Mouse (Mus musculus): ENCODE measurements around the gene Rnf216. TPM values are rescaled to one million over a fixed set of nuclear protein-coding genes. Genes with fewer than 3 reads are reported as not detected.
A peak's percentile ranks its signal among the peaks of the same experiment; 100 is the strongest.

Rnf216 gene
- polyA plus RNA-seq, 1 experiment from 2014 or later: 34.9 TPM

DNA sequence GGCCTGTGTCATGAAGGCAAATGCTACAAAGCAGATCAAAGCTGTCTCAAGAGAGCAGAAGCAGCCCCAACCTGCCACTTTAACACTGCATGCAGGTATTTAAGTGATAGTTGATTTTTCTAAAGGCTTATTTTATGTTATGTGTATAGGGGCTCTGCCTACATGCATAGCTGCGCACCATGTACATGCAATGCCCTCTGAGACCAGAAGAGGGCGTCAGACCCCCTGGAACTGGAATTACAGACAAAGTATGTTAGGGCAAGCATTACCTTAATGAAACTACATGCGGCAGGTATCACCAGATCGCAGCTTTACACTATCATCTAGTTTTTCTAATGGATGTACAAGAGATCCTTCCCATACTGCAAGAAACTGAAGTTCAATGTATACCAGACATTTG lies 27.9 kb downstream of the Rnf216 start:
- Histone ChIP-seq H3K4me1 (replicated peaks) (no peaks in the 10 kb centered on the region), H3K27ac (no peak overlapping the region), H3K9ac (no peak overlapping the region), H3K4me2 (replicated peaks) (no peak overlapping the region), H3K27me3 (replicated peaks) (no peaks in the 10 kb centered on the region), H3K4me3 (replicated peaks) (no peak overlapping the region), H3K9me3 (no peaks in the 10 kb centered on the region), H3K36me3 (peaks cover 32% of the 10 kb centered on the region)
- ATAC-seq: no peak
- 68% methylated on average over 4 of the region's 4 CpGs for WGBS

- H3K36me3 ChIP-seq: peaks cover 47% of the 10 kb centered on the region
- H3K27ac ChIP-seq: no peak overlapping the region
- H3K9me3 ChIP-seq: no peaks in the 10 kb centered on the region
- no peaks in the 10 kb centered on the region for H3K4me1 ChIP-seq (replicated peaks)
- 94% methylated on average over 1 of the region's 1 CpGs for WGBS
- no peak overlapping the region for H3K4me3 ChIP-seq (replicated peaks)
- H3K9ac ChIP-seq: no peak overlapping the region
- no peak for ATAC-seq
- H3K27me3 ChIP-seq (replicated peaks): no peaks in the 10 kb centered on the region
- H3K4me2 ChIP-seq (replicated peaks): no peak overlapping the region
These were observed 33.0 kb downstream of the Rnf216 start for GRCm38 (mm10) chr5:143079806-143080205.

GRCm38 (mm10) chr5:143076603-143077143 lies 36.1 kb downstream of the Rnf216 start:
- Histone ChIP-seq H3K9me3 (no peaks in the 10 kb centered on the region), H3K27me3 (replicated peaks) (no peaks in the 10 kb centered on the region), H3K4me2 (replicated peaks) (no peak overlapping the region), H3K4me1 (replicated peaks) (no peaks in the 10 kb centered on the region), H3K27ac (no peak overlapping the region), H3K4me3 (replicated peaks) (no peak overlapping the region), H3K36me3 (peaks cover 36% of the 10 kb centered on the region), H3K9ac (no peak overlapping the region)
- 97% methylated on average over 3 of the region's 3 CpGs for WGBS
- ATAC-seq: no peak

DNA sequence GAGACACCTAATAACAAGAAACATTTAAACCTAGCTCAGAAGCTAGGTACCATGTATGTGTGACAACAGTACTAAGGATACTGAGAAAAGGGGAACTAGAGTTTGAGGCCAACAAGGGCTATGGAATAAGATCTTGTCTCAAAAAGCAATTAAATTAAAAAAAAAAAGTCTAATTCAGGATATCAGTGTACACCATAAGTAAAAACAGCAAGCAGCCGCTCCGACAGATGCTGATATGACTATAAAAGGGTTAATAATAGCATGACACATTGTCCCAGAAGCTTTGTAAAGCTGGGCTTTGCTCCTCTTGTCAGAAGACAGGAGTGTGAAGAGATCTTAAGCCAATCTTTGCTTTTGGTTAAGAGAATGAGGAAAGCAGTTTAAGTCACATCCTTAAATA lies 36.8 kb downstream of the Rnf216 start:
- Histone ChIP-seq H3K27me3 (replicated peaks) (no peaks in the 10 kb centered on the region), H3K27ac (no peak overlapping the region), H3K36me3 (peaks cover 33% of the 10 kb centered on the region), H3K9me3 (no peaks in the 10 kb centered on the region), H3K4me2 (replicated peaks) (no peak overlapping the region), H3K4me1 (replicated peaks) (no peaks in the 10 kb centered on the region), H3K9ac (no peak overlapping the region), H3K4me3 (replicated peaks) (no peak overlapping the region)
- WGBS: 93% methylated on average over 2 of the region's 2 CpGs
- no peak for ATAC-seq

DNA sequence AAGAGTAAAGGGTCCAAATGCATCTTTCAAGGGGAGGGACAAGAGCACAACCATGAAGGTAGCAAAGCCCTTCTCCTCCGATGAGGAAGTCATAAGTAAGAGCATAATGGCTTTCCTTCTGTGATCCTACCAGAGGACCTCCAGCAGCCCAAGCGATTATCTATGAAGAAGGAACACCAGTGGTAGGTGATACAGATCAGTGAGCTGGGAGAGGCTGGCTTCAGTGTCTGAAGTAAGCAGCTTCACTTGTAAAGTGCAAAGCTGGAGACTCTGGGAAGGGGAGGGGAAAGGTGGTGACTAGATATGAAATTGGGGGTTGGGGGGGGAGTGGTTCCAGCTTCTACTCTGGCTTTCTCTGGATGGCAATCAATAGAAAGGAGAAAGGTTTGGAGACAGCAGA lies 43.7 kb downstream of the Rnf216 start:
- H3K9ac ChIP-seq: no peak overlapping the region
- H3K4me1 ChIP-seq (replicated peaks): no peaks in the 10 kb centered on the region
- H3K27me3 ChIP-seq (replicated peaks): no peaks in the 10 kb centered on the region
- no peak overlapping the region for H3K4me3 ChIP-seq (replicated peaks)
- no peak overlapping the region for H3K4me2 ChIP-seq (replicated peaks)
- H3K9me3 ChIP-seq: no peaks in the 10 kb centered on the region
- ATAC-seq: no peak
- WGBS: 94% methylated on average over 2 of the region's 2 CpGs
- peaks cover 14% of the 10 kb centered on the region for H3K36me3 ChIP-seq
- no peak overlapping the region for H3K27ac ChIP-seq

- Histone ChIP-seq H3K4me2 (replicated peaks) (no peak overlapping the region), H3K27ac (no peak overlapping the region), H3K9me3 (no peaks in the 10 kb centered on the region), H3K27me3 (replicated peaks) (no peaks in the 10 kb centered on the region), H3K4me3 (replicated peaks) (no peak overlapping the region), H3K9ac (no peak overlapping the region), H3K36me3 (peaks cover 18% of the 10 kb centered on the region), H3K4me1 (replicated peaks) (no peaks in the 10 kb centered on the region)
- 92% methylated on average over 3 of the region's 3 CpGs for WGBS
- ATAC-seq: no peak
These were observed 44.4 kb downstream of the Rnf216 start for GRCm38 (mm10) chr5:143068382-143068781.

GRCm38 (mm10) chr5:143066551-143066958 lies 46.2 kb downstream of the Rnf216 start:
- peaks cover 21% of the 10 kb centered on the region for H3K36me3 ChIP-seq
- H3K4me3 ChIP-seq (replicated peaks): no peak overlapping the region
- WGBS: 0% methylated on average over 1 of the region's 1 CpGs
- no peak overlapping the region for H3K27ac ChIP-seq
- no peak overlapping the region for H3K9ac ChIP-seq
- H3K4me2 ChIP-seq (replicated peaks): no peak overlapping the region
- no peaks in the 10 kb centered on the region for H3K9me3 ChIP-seq
- peak; percentile 47; the same call in 1 of the 2 replicates for ATAC-seq
- H3K4me1 ChIP-seq (replicated peaks): no peaks in the 10 kb centered on the region
- no peaks in the 10 kb centered on the region for H3K27me3 ChIP-seq (replicated peaks)

GRCm38 (mm10) chr5:143066096-143066495 lies 46.7 kb downstream of the Rnf216 start:
- Histone ChIP-seq H3K4me3 (replicated peaks) (no peak overlapping the region), H3K9me3 (no peaks in the 10 kb centered on the region), H3K27ac (no peak overlapping the region), H3K36me3 (peaks cover 21% of the 10 kb centered on the region), H3K4me1 (replicated peaks) (peaks cover 2% of the 10 kb centered on the region; the same call in 1 of the 2 replicates), H3K27me3 (replicated peaks) (no peaks in the 10 kb centered on the region), H3K4me2 (replicated peaks) (no peak overlapping the region), H3K9ac (no peak overlapping the region)
- WGBS: 94% methylated on average over 1 of the region's 1 CpGs
- ATAC-seq: no peak

- WGBS: 86% methylated on average over 2 of the region's 2 CpGs
- no peak overlapping the region for H3K4me3 ChIP-seq (replicated peaks)
- no peaks in the 10 kb centered on the region for H3K27me3 ChIP-seq (replicated peaks)
- no peak overlapping the region for H3K9ac ChIP-seq
- H3K4me1 ChIP-seq (replicated peaks): peaks cover 3% of the 10 kb centered on the region; the same call in 1 of the 2 replicates
- H3K4me2 ChIP-seq (replicated peaks): no peak overlapping the region
- no peak overlapping the region for H3K27ac ChIP-seq
- H3K36me3 ChIP-seq: peaks cover 22% of the 10 kb centered on the region
- H3K9me3 ChIP-seq: no peaks in the 10 kb centered on the region
- ATAC-seq: no peak
These were observed 47.6 kb downstream of the Rnf216 start for GRCm38 (mm10) chr5:143065230-143065629.

GRCm38 (mm10) chr5:143062251-143062650 lies 50.5 kb downstream of the Rnf216 start:
- Histone ChIP-seq H3K27me3 (replicated peaks) (no peaks in the 10 kb centered on the region), H3K9me3 (no peaks in the 10 kb centered on the region), H3K36me3 (peaks cover 15% of the 10 kb centered on the region), H3K27ac (no peak overlapping the region), H3K4me3 (replicated peaks) (no peak overlapping the region), H3K9ac (no peak overlapping the region), H3K4me1 (replicated peaks) (peaks cover 22% of the 10 kb centered on the region), H3K4me2 (replicated peaks) (no peak overlapping the region)
- no peak for ATAC-seq
- WGBS: 87% methylated on average over 3 of the region's 3 CpGs

DNA sequence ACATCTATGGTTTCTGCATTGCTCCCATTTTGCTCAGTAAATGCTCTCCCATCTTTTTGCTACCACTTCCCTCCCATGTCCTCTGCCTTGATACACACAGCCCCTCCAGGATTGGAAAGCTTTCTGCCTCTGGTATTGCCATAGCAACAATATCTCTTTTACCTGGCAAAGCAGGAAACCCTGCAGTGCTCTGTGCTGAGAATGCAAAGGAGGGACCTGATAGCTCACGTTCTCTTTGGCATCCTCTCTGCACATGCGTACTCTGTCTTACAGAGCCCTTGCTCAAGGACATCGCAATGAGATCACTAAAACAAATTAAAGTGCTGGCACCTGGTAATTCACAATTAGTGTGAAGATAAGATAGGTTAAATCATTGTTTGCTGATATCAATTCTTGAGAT lies 51.3 kb downstream of the Rnf216 start:
- Histone ChIP-seq H3K4me2 (replicated peaks) (no peak overlapping the region), H3K27me3 (replicated peaks) (no peaks in the 10 kb centered on the region), H3K9me3 (no peaks in the 10 kb centered on the region), H3K27ac (no peak overlapping the region), H3K9ac (no peak overlapping the region), H3K4me3 (replicated peaks) (no peak overlapping the region), H3K4me1 (replicated peaks) (peaks cover 22% of the 10 kb centered on the region), H3K36me3 (peaks cover 15% of the 10 kb centered on the region)
- 65% methylated on average over 3 of the region's 3 CpGs for WGBS
- no peak for ATAC-seq

GRCm38 (mm10) chr5:143060774-143061385 lies 51.9 kb downstream of the Rnf216 start:
- H3K9ac ChIP-seq: no peak overlapping the region
- peak; percentile 26 for ATAC-seq
- H3K4me3 ChIP-seq (replicated peaks): no peak overlapping the region
- H3K27me3 ChIP-seq (replicated peaks): no peaks in the 10 kb centered on the region
- 31% methylated on average over 2 of the region's 2 CpGs for WGBS
- H3K27ac ChIP-seq: no peak overlapping the region
- H3K4me2 ChIP-seq (replicated peaks): no peak overlapping the region
- peaks cover 15% of the 10 kb centered on the region for H3K36me3 ChIP-seq
- H3K4me1 ChIP-seq (replicated peaks): peaks cover 24% of the 10 kb centered on the region
- no peaks in the 10 kb centered on the region for H3K9me3 ChIP-seq

DNA sequence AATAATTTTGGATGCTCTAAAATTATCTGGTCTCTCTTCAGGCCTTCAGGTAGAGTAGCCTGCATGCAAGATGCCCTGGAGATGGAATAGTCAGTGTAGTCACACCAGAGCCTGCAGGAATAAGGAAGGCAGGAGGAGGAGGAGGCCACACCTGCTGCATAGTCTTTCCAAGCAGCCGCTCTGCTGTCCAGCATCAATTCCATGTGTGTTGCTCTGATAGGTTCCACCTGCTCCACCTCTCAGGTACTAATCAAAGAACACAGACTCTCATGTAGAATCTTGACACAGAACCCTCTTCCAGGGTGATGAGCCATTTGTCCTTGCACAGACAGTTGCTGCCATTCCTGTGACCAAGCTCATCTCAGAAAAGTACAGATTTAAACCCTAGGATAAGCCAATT lies 52.8 kb downstream of the Rnf216 start:
- H3K27ac ChIP-seq: no peak overlapping the region
- H3K9ac ChIP-seq: no peak overlapping the region
- no peaks in the 10 kb centered on the region for H3K27me3 ChIP-seq (replicated peaks)
- H3K4me3 ChIP-seq (replicated peaks): no peak overlapping the region
- peaks cover 15% of the 10 kb centered on the region for H3K36me3 ChIP-seq
- no peak for ATAC-seq
- no peak overlapping the region for H3K4me2 ChIP-seq (replicated peaks)
- no peaks in the 10 kb centered on the region for H3K9me3 ChIP-seq
- H3K4me1 ChIP-seq (replicated peaks): peaks cover 25% of the 10 kb centered on the region
- 87% methylated on average over 1 of the region's 1 CpGs for WGBS

All from intestine, embryonic 15.5 days (tissue).